Mouse (Mus musculus): ENCODE results near the gene Ppp1r9b. TPM values are rescaled to one million over a fixed set of nuclear protein-coding genes. Genes with fewer than 3 reads are reported as not detected.
A peak's percentile ranks its signal among the peaks of the same experiment; 100 is the strongest.

Gene Ppp1r9b
- polyA plus RNA-seq, 1 experiment from 2014 or later = 20.8 TPM

DNA sequence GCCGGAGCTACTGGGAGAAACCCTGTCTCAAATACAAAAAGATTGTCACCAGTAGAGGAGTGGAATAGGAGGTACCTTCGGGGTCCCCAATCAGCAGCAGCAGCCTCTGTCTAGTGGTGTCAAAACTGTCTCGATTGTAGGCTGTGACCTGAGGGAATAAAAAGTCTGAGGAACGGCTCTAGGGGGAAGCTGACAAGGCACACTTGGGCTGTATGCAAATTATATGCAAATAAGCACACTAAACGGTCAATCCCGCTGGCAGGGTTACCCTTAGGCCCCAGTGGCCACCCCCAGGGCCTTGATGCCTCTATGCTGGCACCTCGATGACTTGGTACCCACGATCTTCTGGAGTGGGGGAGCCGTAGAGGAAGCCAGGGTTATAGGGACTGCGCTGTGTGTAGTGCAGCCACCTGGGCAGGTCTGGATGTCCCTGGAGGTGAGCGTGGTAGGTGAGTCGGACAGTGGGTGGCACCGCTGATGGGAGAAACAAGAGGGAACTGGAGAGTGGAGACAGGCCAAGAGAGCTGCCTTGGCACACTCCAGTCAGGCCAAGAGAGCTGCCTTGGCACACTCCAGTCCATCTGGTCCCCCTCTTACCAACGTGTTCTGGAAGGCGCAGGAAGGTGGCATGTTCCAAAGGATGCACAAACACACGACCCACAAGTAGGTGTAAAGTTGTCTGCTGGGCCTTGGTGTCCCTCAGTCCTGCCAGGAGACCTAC, 18.8 kb upstream of the Ppp1r9b start:
- Histone ChIP-seq H3K4me2 (ENCODE audit: low read length) (no peak overlapping the region), H3K4me1 (ENCODE audit: control insufficient read depth, insufficient read depth, low read length) (no peaks in the 10 kb centered on the region), H3K9me3 (replicated peaks; ENCODE audit: control insufficient read depth, low read length) (no peaks in the 10 kb centered on the region), H3K4me3 (ENCODE audit: low read depth, low read length) (no peak overlapping the region), H3K27me3 (replicated peaks; ENCODE audit: control insufficient read depth, insufficient read depth, low read length) (no peaks in the 10 kb centered on the region), H3K27ac (ENCODE audit: low read depth, low read length) (no peak overlapping the region), H3K9ac (ENCODE audit: low read length) (no peak overlapping the region), H3K36me3 (ENCODE audit: control insufficient read depth, insufficient read depth, low read length) (no peaks in the 10 kb centered on the region)
- 61% methylated on average over 16 of the region's 16 CpGs for WGBS
- DNase-seq (ENCODE audit: low spot score) (no peak), ATAC-seq (no peak)

DNA sequence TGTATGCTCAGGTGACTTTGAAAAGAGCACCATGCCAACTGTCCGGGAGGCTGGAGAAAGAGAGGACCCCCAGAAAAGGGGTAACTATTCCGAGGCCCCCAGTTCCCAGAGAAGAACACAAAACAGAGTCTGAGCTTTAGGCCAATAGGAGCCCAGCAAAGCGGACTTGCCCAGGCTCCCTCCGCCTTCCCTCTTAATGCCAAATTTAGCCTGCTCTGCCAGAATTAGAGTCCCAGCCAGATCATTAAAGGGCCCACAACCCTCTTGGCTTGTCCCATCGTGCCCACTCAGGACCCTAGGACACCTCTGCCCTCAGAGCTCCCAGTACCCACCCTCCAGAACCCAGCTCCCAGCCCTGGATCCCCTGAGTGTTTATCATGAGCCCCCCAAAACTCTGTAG, 17.9 kb upstream of the Ppp1r9b start:
- Histone ChIP-seq H3K27me3 (replicated peaks; ENCODE audit: control insufficient read depth, insufficient read depth, low read length) (no peaks in the 10 kb centered on the region), H3K27ac (ENCODE audit: low read depth, low read length) (no peak overlapping the region), H3K4me3 (ENCODE audit: low read depth, low read length) (no peak overlapping the region), H3K36me3 (ENCODE audit: control insufficient read depth, insufficient read depth, low read length) (no peaks in the 10 kb centered on the region), H3K9ac (ENCODE audit: low read length) (no peak overlapping the region), H3K4me2 (ENCODE audit: low read length) (no peak overlapping the region), H3K9me3 (replicated peaks; ENCODE audit: control insufficient read depth, low read length) (no peaks in the 10 kb centered on the region), H3K4me1 (ENCODE audit: control insufficient read depth, insufficient read depth, low read length) (peaks cover under 1% of the 10 kb centered on the region; the same call in 1 of the 2 replicates)
- DNase-seq (ENCODE audit: low spot score) = no peak
- 64% methylated on average over 5 of the region's 5 CpGs for WGBS
- ATAC-seq = no peak

DNA sequence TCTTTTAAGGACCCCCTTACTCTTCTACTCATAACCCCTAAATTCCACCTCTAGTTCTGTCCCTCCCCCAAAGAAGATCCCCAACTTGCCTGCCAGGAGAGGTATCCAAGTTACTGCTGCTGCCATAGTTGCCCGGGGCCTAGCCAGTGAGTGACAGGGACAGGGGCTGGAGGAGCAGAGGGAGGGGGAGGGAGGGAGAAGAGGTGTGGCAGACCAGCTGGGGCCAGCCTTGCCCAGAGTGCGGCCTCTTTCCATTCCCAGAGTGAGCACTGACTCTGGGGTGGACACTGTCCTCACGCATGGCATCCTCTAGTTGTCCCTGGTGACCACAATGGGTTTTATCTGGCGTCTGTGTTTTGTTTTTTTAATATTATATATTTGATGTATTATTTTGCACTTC, 17.5 kb upstream of the Ppp1r9b start:
- no peaks in the 10 kb centered on the region for H3K9me3 ChIP-seq (replicated peaks; ENCODE audit: control insufficient read depth, low read length)
- no peaks in the 10 kb centered on the region for H3K27me3 ChIP-seq (replicated peaks; ENCODE audit: control insufficient read depth, insufficient read depth, low read length)
- no peaks in the 10 kb centered on the region for H3K36me3 ChIP-seq (ENCODE audit: control insufficient read depth, insufficient read depth, low read length)
- no peak overlapping the region for H3K4me3 ChIP-seq (ENCODE audit: low read depth, low read length)
- WGBS = 50% methylated on average over 4 of the region's 4 CpGs
- no peak for DNase-seq (ENCODE audit: low spot score)
- no peak overlapping the region for H3K9ac ChIP-seq (ENCODE audit: low read length)
- no peak overlapping the region for H3K27ac ChIP-seq (ENCODE audit: low read depth, low read length)
- peaks cover 4% of the 10 kb centered on the region; the same call in 1 of the 2 replicates for H3K4me1 ChIP-seq (ENCODE audit: control insufficient read depth, insufficient read depth, low read length)
- H3K4me2 ChIP-seq (ENCODE audit: low read length) = no peak overlapping the region
- no peak for ATAC-seq

DNA sequence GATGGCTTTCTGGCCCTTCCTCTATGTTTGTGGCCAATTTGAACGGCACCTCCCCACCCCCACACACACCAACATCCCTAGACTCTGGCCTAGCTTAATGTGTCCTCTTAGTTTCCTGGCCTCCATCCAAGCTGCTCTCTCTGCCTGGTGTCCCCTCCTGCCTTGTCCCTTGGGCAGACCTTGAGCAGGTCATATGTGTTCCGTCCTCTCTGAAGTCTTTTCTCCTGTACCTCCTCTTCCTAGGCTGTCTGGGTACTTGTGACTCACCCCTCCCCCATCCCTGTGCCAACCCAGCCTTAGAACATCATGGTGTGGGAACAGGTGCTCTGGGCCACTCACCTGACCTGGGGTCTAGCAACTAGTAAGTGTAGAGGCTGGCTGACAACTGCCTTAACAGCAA, 15.9 kb upstream of the Ppp1r9b start:
- ATAC-seq (no peak), DNase-seq (ENCODE audit: low spot score) (no peak)
- no peaks in the 10 kb centered on the region for H3K27me3 ChIP-seq (replicated peaks; ENCODE audit: control insufficient read depth, insufficient read depth, low read length)
- WGBS = 92% methylated on average over 2 of the region's 2 CpGs
- no peak overlapping the region for H3K27ac ChIP-seq (ENCODE audit: low read depth, low read length)
- H3K36me3 ChIP-seq (ENCODE audit: control insufficient read depth, insufficient read depth, low read length) = no peaks in the 10 kb centered on the region
- no peak overlapping the region for H3K4me2 ChIP-seq (ENCODE audit: low read length)
- H3K9me3 ChIP-seq (replicated peaks; ENCODE audit: control insufficient read depth, low read length) = no peaks in the 10 kb centered on the region
- H3K4me1 ChIP-seq (ENCODE audit: control insufficient read depth, insufficient read depth, low read length) = peaks cover 7% of the 10 kb centered on the region; the same call in 1 of the 2 replicates
- H3K9ac ChIP-seq (ENCODE audit: low read length) = no peak overlapping the region
- no peak overlapping the region for H3K4me3 ChIP-seq (ENCODE audit: low read depth, low read length)

DNA sequence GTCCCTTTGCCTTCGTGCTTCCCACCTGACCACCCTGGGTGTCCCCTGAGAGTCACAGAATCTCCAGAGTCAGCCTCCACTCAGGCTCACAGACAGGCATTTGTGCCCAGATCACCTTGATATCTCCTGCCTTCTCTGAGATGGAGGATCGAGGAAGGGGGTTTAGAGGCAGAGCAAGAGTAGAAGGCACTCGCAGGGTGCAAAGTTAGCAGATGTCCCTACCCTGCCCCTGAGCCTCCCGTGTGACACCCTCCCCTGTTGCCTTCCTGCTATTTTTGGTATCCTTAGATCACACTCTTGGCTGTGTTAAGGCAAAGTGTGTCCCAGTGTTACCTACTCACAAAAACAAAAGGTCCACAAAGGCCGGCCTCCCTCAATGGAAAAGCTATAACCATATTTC, 14.6 kb upstream of the Ppp1r9b start, which contains the start of gene Sgca:
Sgca (minus strand) TSS at position 129 of the 400 bp plus-strand sequence.
- H3K9me3 ChIP-seq (replicated peaks; ENCODE audit: control insufficient read depth, low read length) = no peaks in the 10 kb centered on the region
- no peak within 1 kb of the TSS for H3K9ac ChIP-seq (ENCODE audit: low read length)
- H3K36me3 ChIP-seq (ENCODE audit: control insufficient read depth, insufficient read depth, low read length) = no peaks in the 10 kb centered on the region
- no peak within 1 kb of the TSS for H3K4me2 ChIP-seq (ENCODE audit: low read length)
- DNase-seq (ENCODE audit: low spot score) (no peak), ATAC-seq (no peak)
- WGBS = 77% methylated on average over 5 of the region's 5 CpGs
- no peaks in the 10 kb centered on the region for H3K27me3 ChIP-seq (replicated peaks; ENCODE audit: control insufficient read depth, insufficient read depth, low read length)
- peaks cover 7% of the 10 kb centered on the region; the same call in 1 of the 2 replicates for H3K4me1 ChIP-seq (ENCODE audit: control insufficient read depth, insufficient read depth, low read length)
- no peak within 1 kb of the TSS for H3K27ac ChIP-seq (ENCODE audit: low read depth, low read length)
- H3K4me3 ChIP-seq (ENCODE audit: low read depth, low read length) = no peak within 1 kb of the TSS

DNA sequence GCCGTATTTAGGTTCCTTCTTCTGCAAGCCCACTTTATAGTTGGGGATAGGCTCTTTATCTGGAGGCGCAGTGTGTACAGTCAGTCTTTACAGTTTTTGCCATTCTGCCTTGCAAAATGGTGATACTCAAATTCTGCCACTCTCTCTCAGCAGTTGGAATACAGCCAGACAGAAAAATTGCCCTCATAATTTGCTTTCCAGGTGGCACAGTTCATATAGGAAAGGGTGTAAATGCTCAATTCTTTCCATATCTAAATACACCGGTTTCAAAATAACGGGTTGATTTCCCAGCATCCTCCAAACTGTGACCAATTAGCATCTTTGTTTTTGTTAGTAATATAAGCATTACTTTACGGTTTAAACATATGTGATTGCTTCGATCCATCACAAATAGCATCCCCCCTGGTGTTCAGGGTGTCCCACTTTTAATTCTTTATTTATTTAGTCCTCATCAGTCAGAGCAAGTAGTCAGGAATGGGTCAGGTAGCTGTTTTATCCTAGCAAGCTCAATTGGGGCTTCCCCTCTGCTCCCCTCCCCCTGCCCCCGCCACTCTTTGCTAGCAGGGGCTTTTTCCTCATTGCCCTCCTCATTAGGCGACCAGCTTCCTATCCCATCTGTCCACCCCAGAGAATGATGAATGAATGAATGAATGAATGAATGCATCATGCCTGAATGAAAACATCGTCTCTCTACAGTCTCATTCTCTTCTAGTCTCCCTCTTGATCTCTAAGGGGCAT, 12.5 kb upstream of the Ppp1r9b start:
- ATAC-seq = peak; percentile 74
- H3K27me3 ChIP-seq (replicated peaks; ENCODE audit: control insufficient read depth, insufficient read depth, low read length) = no peaks in the 10 kb centered on the region
- WGBS = 35% methylated on average over 9 of the region's 9 CpGs
- DNase-seq (ENCODE audit: low spot score) = peak; percentile 58
- H3K4me1 ChIP-seq (ENCODE audit: control insufficient read depth, insufficient read depth, low read length) = peaks cover 7% of the 10 kb centered on the region; the same call in 1 of the 2 replicates
- no peaks in the 10 kb centered on the region for H3K36me3 ChIP-seq (ENCODE audit: control insufficient read depth, insufficient read depth, low read length)
- peak overlapping the region; percentile 49 for H3K4me2 ChIP-seq (ENCODE audit: low read length)
- peak overlapping the region; percentile 21 for H3K4me3 ChIP-seq (ENCODE audit: low read depth, low read length)
- H3K9me3 ChIP-seq (replicated peaks; ENCODE audit: control insufficient read depth, low read length) = no peaks in the 10 kb centered on the region
- H3K9ac ChIP-seq (ENCODE audit: low read length) = peak overlapping the region; percentile 70
- peak overlapping the region; percentile 96 for H3K27ac ChIP-seq (ENCODE audit: low read depth, low read length)

DNA sequence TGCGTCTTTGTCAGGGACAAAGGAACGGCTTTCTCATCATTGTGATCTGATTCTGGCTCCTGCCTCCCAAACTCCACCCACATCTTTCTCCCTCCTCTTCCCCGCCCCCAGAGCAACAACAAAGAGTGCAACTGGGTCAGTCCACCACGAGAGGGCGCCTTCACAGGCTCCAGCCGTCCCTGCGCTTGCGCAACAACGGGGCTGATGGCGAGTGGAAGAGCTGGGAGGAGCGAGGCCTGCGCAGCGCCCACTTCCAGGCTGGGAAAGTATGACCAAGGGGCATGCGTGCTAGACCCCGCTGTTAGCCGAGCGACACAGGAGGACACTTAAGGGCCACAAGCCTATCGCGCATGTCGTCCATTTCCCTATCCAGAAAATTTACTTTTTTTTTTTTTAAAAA, 11.9 kb upstream of the Ppp1r9b start:
- Histone ChIP-seq H3K4me2 (ENCODE audit: low read length) (peak overlapping the region; percentile 49), H3K9ac (ENCODE audit: low read length) (peak overlapping the region; percentile 70), H3K4me3 (ENCODE audit: low read depth, low read length) (peak overlapping the region; percentile 21), H3K27ac (ENCODE audit: low read depth, low read length) (peak overlapping the region; percentile 96), H3K27me3 (replicated peaks; ENCODE audit: control insufficient read depth, insufficient read depth, low read length) (no peaks in the 10 kb centered on the region), H3K4me1 (ENCODE audit: control insufficient read depth, insufficient read depth, low read length) (peaks cover 7% of the 10 kb centered on the region; the same call in 1 of the 2 replicates), H3K9me3 (replicated peaks; ENCODE audit: control insufficient read depth, low read length) (no peaks in the 10 kb centered on the region), H3K36me3 (ENCODE audit: control insufficient read depth, insufficient read depth, low read length) (no peaks in the 10 kb centered on the region)
- 1% methylated on average over 20 of the region's 20 CpGs for WGBS
- DNase-seq (ENCODE audit: low spot score) = peak; percentile 98
- ATAC-seq = peak; percentile 97

DNA sequence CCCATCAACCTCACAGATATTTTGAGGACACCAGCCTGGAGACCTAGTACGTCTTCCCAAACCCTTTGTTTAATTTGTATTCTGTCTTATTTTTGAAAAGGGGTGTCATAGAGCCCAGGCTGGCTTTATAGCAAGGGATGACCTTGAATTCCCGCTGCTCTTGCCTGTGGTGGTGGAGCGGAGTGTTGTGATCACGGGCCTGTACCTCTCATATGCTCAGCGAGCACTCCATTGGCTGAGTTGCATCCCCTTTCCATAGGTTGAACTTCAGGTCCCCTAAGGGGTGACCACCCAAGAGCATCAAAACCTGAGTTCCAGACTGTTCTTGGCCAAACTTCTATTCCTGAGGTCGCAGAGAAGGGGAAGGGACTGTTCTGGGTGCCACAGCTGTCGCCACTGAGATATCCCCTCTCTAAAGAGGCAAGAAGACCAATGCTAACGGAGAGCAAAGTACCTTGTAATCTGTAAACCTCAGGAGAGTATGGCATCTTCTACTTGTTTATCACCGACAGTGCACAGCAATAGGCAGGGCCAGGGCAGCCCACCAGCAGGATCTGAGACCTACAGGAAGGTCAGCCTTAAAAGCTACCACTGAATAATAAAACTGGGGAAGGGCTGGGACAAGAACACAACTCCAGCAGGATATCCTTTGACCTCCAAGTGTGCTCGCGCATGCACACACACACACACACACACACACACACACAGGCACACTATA, 11.2 kb upstream of the Ppp1r9b start:
- H3K27me3 ChIP-seq (replicated peaks; ENCODE audit: control insufficient read depth, insufficient read depth, low read length) = no peaks in the 10 kb centered on the region
- H3K9me3 ChIP-seq (replicated peaks; ENCODE audit: control insufficient read depth, low read length) = no peaks in the 10 kb centered on the region
- H3K4me2 ChIP-seq (ENCODE audit: low read length) = peak overlapping the region; percentile 49
- no peak for ATAC-seq
- no peak overlapping the region for H3K4me3 ChIP-seq (ENCODE audit: low read depth, low read length)
- 78% methylated on average over 11 of the region's 11 CpGs for WGBS
- H3K36me3 ChIP-seq (ENCODE audit: control insufficient read depth, insufficient read depth, low read length) = no peaks in the 10 kb centered on the region
- peak overlapping the region; percentile 46; the same call in 1 of the 2 replicates for H3K27ac ChIP-seq (ENCODE audit: low read depth, low read length)
- H3K9ac ChIP-seq (ENCODE audit: low read length) = peak overlapping the region; percentile 70; the same call in 1 of the 2 replicates
- peaks cover 7% of the 10 kb centered on the region; the same call in 1 of the 2 replicates for H3K4me1 ChIP-seq (ENCODE audit: control insufficient read depth, insufficient read depth, low read length)
- DNase-seq (ENCODE audit: low spot score) = no peak

Data from forebrain, embryonic 14.5 days (tissue).